Mouse (Mus musculus): ENCODE measurements around the gene Prim2.

GRCm38 (mm10) chr1:33523223-33523622 is 146.4 kb downstream of the Prim2 start:
- no peak for TF ChIP-seq POLR2A (IDR thresholded peaks at IDR 0.05; ENCODE audit: low read depth, low read length)
- TF ChIP-seq CTCF (IDR thresholded peaks at IDR 0.05; ENCODE audit: extremely low read depth, insufficient read length, insufficient replicate concordance, low read depth, low read length) = no peak

Measured in small intestine, adult 2 months (tissue).